Mouse (Mus musculus): ENCODE measurements around the gene Bglap2. TPM values are rescaled to one million over a fixed set of nuclear protein-coding genes. Genes with fewer than 3 reads are reported as not detected.
A peak's percentile ranks its signal among the peaks of the same experiment; 100 is the strongest.
"Not testable (repeated sequence)": the region's sequence is repeated elsewhere in the genome, so short reads cannot be mapped to it uniquely, and the experiment has no call there.

The Bglap2 gene
- polyA plus RNA-seq (2017; shearing (Covaris generic)), result not detected

- ATAC-seq, result not testable (repeated sequence)
These were observed at the start of gene Bglap2 for GRCm38 (mm10) chr3:88378599-88378998. TSS of gene Bglap2 (minus strand) at chr3:88378699.

- no peak for ATAC-seq
These were observed 48.9 kb upstream of the Bglap2 start for GRCm38 (mm10) chr3:88427342-88427905.

- ATAC-seq, result no peak
These were observed 47.4 kb upstream of the Bglap2 start for GRCm38 (mm10) chr3:88425708-88426420.

GRCm38 (mm10) chr3:88425330-88425689 lies 46.8 kb upstream of the Bglap2 start:
- ATAC-seq, result no peak

- ATAC-seq, result peak; percentile 100
These were observed 46.3 kb upstream of the Bglap2 start, which contains the start of gene Slc25a44 for GRCm38 (mm10) chr3:88424605-88425329. TSS of gene Slc25a44 (minus strand) at chr3:88425139.

- ATAC-seq, result no peak
These were observed 43.7 kb upstream of the Bglap2 start for GRCm38 (mm10) chr3:88422020-88422720.

GRCm38 (mm10) chr3:88420771-88421170 lies 42.3 kb upstream of the Bglap2 start:
- ATAC-seq, result no peak

GRCm38 (mm10) chr3:88418016-88418415 lies 39.5 kb upstream of the Bglap2 start:
- no peak for ATAC-seq

GRCm38 (mm10) chr3:88415668-88416067 lies 37.2 kb upstream of the Bglap2 start:
- ATAC-seq, result no peak

- no peak for ATAC-seq
These were observed 34.1 kb upstream of the Bglap2 start for GRCm38 (mm10) chr3:88412636-88413035.

GRCm38 (mm10) chr3:88411681-88412080 lies 33.2 kb upstream of the Bglap2 start:
- ATAC-seq, result no peak

- no peak for ATAC-seq
These were observed 32.1 kb upstream of the Bglap2 start for GRCm38 (mm10) chr3:88410645-88411031.

- peak; percentile 95 for ATAC-seq
These were observed 31.5 kb upstream of the Bglap2 start, which contains the start of gene Pmf1 for GRCm38 (mm10) chr3:88409741-88410644. TSS of gene Pmf1 (minus strand) at chr3:88410331.

GRCm38 (mm10) chr3:88408953-88409352 lies 30.5 kb upstream of the Bglap2 start:
- no peak for ATAC-seq

GRCm38 (mm10) chr3:88407529-88407928 lies 29.0 kb upstream of the Bglap2 start:
- ATAC-seq, result no peak

- ATAC-seq, result peak; percentile 36
These were observed 28.6 kb upstream of the Bglap2 start for GRCm38 (mm10) chr3:88407090-88407489.

GRCm38 (mm10) chr3:88403522-88404230 lies 25.2 kb upstream of the Bglap2 start:
- ATAC-seq, result no peak

GRCm38 (mm10) chr3:88398666-88399065 lies 20.2 kb upstream of the Bglap2 start:
- ATAC-seq, result no peak

- ATAC-seq, result no peak
These were observed 17.2 kb upstream of the Bglap2 start for GRCm38 (mm10) chr3:88395742-88396141.

- ATAC-seq, result no peak
These were observed 16.8 kb upstream of the Bglap2 start for GRCm38 (mm10) chr3:88395288-88395687.

GRCm38 (mm10) chr3:88393776-88394375 lies 15.4 kb upstream of the Bglap2 start:
- ATAC-seq, result no peak

Measured in CD4-positive, CD25-positive, alpha-beta regulatory T cell, adult 4 months (primary cell).